8 mouse cellular contexts compared by ENCODE assay signal in genomic region chr4:154449343-154449742, GRCm38 (mm10).
DNase-seq lines count a peak whose midpoint lies in the region; ATAC-seq and TF ChIP-seq lines count a peak whose summit lies in the region.

No protein-coding gene starts in this region.

- H3K4me1 ChIP-seq in embryonic fibroblast, embryonic 13.5 days (ENCODE audit: control insufficient read depth, insufficient read depth, low read length) = no peaks in the 10 kb centered on the region
- H3K4me1 ChIP-seq in hindbrain, embryonic 11.5 days (replicated peaks; ENCODE audit: control insufficient read depth, insufficient read depth, low read length) = no peaks in the 10 kb centered on the region; the same call in none of the 2 replicates
- H3K4me1 ChIP-seq in stomach, embryonic 15.5 days = 0 out of 2 replicates have a peak, but pooled peaks cover 3% of the 10 kb centered on the region

- WGBS in hindbrain, embryonic 11.5 days = 18% methylated on average over 3 of the region's 3 CpGs
- WGBS in stomach, embryonic 15.5 days = 21% methylated on average over 3 of the region's 3 CpGs

- no peaks in the 10 kb centered on the region for H3K9me3 ChIP-seq in hindbrain, embryonic 11.5 days (ENCODE audit: control insufficient read depth, low read length)
- H3K9me3 ChIP-seq in stomach, embryonic 15.5 days = no peaks in the 10 kb centered on the region

- H3K27me3 ChIP-seq in hindbrain, embryonic 11.5 days (ENCODE audit: control insufficient read depth, insufficient read depth, low read length) = peaks cover 18% of the 10 kb centered on the region
- no peaks in the 10 kb centered on the region for H3K27me3 ChIP-seq in stomach, embryonic 15.5 days (replicated peaks)

- peak; percentile 40; the same call in 1 of the 2 replicates for ATAC-seq in hindbrain, embryonic 11.5 days (ENCODE audit: low FRiP score)
- ATAC-seq in stomach, embryonic 15.5 days (ENCODE audit: insufficient read depth, low FRiP score, low read depth) = peak; percentile 29; the same call in 1 of the 2 replicates

- H3K9ac ChIP-seq in hindbrain, embryonic 11.5 days (ENCODE audit: low read depth, low read length) = no peak overlapping the region
- H3K9ac ChIP-seq in stomach, embryonic 15.5 days = no peak overlapping the region

- DNase-seq in thymus, postnatal 25 days = peak; percentile 2
- no peak for DNase-seq in thymus, postnatal 0 days (ENCODE audit: low spot score)
- peak; percentile 59 for DNase-seq in hindbrain, embryonic 11.5 days (ENCODE audit: low spot score)
- peak; percentile 14 for DNase-seq in layer of hippocampus, adult 9-11 months
- DNase-seq in lung, postnatal 36 days = peak; percentile 66
- no peak for DNase-seq in adipocyte (ENCODE audit: low spot score)

- no peak overlapping the region for H3K4me2 ChIP-seq in hindbrain, embryonic 11.5 days (replicated peaks; ENCODE audit: low read depth, low read length)
- no peak overlapping the region for H3K4me2 ChIP-seq in stomach, embryonic 15.5 days

- TF ChIP-seq POLR2A in embryonic fibroblast, embryonic 13.5 days (IDR thresholded peaks at IDR 0.05; ENCODE audit: low read depth, low read length) = no peak

- TF ChIP-seq CTCF in embryonic fibroblast, embryonic 13.5 days (IDR thresholded peaks at IDR 0.05; ENCODE audit: borderline replicate concordance, insufficient read depth, low read length) = peak; percentile 37; the same call in 1 of the 2 replicates

- no peak overlapping the region for H3K4me3 ChIP-seq in embryonic fibroblast, embryonic 13.5 days (ENCODE audit: insufficient read depth, low read length)
- no peak overlapping the region for H3K4me3 ChIP-seq in hindbrain, embryonic 11.5 days (ENCODE audit: low read depth, low read length)
- H3K4me3 ChIP-seq in stomach, embryonic 15.5 days (replicated peaks) = no peak overlapping the region

- H3K27ac ChIP-seq in embryonic fibroblast, embryonic 13.5 days (ENCODE audit: insufficient read depth, low read length) = no peak overlapping the region
- H3K27ac ChIP-seq in hindbrain, embryonic 11.5 days (ENCODE audit: low read depth, low read length) = no peak overlapping the region
- H3K27ac ChIP-seq in stomach, embryonic 15.5 days = no peak overlapping the region

- no peaks in the 10 kb centered on the region for H3K36me3 ChIP-seq in hindbrain, embryonic 11.5 days (ENCODE audit: control insufficient read depth, insufficient read depth, low read length)
- H3K36me3 ChIP-seq in stomach, embryonic 15.5 days = no peaks in the 10 kb centered on the region

Comparison
In these comparisons a context has a peak if more than half of its experiments do, and no peak if none do; other contexts are left out.
1. DNase-seq: peak in thymus, postnatal 25 days (single experiment), hindbrain, embryonic 11.5 days (single experiment), layer of hippocampus, adult 9-11 months (single experiment) and lung, postnatal 36 days (single experiment); none in thymus, postnatal 0 days (single experiment) and adipocyte (single experiment).